Mouse (Mus musculus) forebrain, postnatal 0 days (tissue): ENCODE results near the gene Aadacl2. TPM values are rescaled to one million over a fixed set of nuclear protein-coding genes. Genes with fewer than 3 reads are reported as not detected.

ENCODE experiments used
- ATAC-seq: fragments of 200-750 bp; cut with Nextera tagmentation; 2 replicates; pipeline ENCODE4 v1.8.0; 2017; ENCODE audit warnings: mild to moderate bottlenecking, moderate library complexity
- DNase-seq: peaks from one replicate; pipeline ENCODE4 v3.0.0-alpha.2; 2015
- H3K27ac ChIP-seq: fragments of 300-500 bp; sonication (generic); 2 replicates; pipeline ENCODE4 v1.5.1; 2014; ENCODE audit warnings: low read depth, mild to moderate bottlenecking, antibody characterized with exemption, low read length, moderate library complexity, mixed read lengths
- H3K27me3 ChIP-seq: fragments of 300-500 bp; sonication (generic); 2 replicates; pipeline ENCODE4 v1.6.1; 2014; ENCODE audit warnings: mild to moderate bottlenecking, low read length, mixed read lengths; ENCODE audit not compliant: insufficient read depth
- H3K36me3 ChIP-seq: fragments of 300-500 bp; sonication (generic); 2 replicates; pipeline ENCODE4 v1.6.1; 2014; ENCODE audit warnings: mild to moderate bottlenecking, moderate library complexity; ENCODE audit not compliant: insufficient read depth
- H3K4me1 ChIP-seq: fragments of 300-500 bp; sonication (generic); 2 replicates; pipeline ENCODE4 v1.6.1; 2014; ENCODE audit warnings: antibody characterized with exemption; ENCODE audit not compliant: insufficient read depth
- H3K4me2 ChIP-seq: fragments of 300-500 bp; sonication (generic); 2 replicates; pipeline ENCODE4 v1.6.1; 2014; ENCODE audit warnings: low read depth, mild to moderate bottlenecking, moderate library complexity
- H3K4me3 ChIP-seq: fragments of 300-500 bp; sonication (generic); 2 replicates; pipeline ENCODE4 v1.5.1; 2014; ENCODE audit warnings: low read depth, low read length, mixed read lengths
- H3K9ac ChIP-seq: fragments of 300-500 bp; sonication (generic); 2 replicates; pipeline ENCODE4 v1.6.1; 2014; ENCODE audit warnings: mild to moderate bottlenecking
- H3K9me3 ChIP-seq: fragments of 300-500 bp; sonication (generic); 2 replicates; pipeline ENCODE4 v1.6.1; 2016; ENCODE audit warnings: low read length
- CTCF ChIP-seq: sonication (generic); IDR thresholded peaks from 2 replicates; pipeline ENCODE4 v1.5.1; 2016; ENCODE audit warnings: antibody characterized with exemption, control low read depth, low read depth
- WGBS: fragments of 180-500 bp; shearing (Covaris S2); extraction: QIAGEN DNeasy Blood & Tissue Kit; methylation state at CpG from one replicate; pipeline ENCODE4 v1.1.7; 2014; 5-methylcytosine and 5-hydroxymethylcytosine counted together
- polyA plus RNA-seq: library from polyadenylated mRNA; unstranded; fragments of >200 nt; fragmentation: Nextera tagmentation; extraction: Ambion mirVana; gene quantifications from 2 replicates; pipeline ENCODE4 v1.2.1, GENCODE M21; 2015
- total RNA-seq: library from RNA; depleted of rRNA; stranded (reverse); fragments of >200 nt; gene quantifications from 2 replicates; pipeline ENCODE4 v1.2.3, GENCODE M21; 2014; rRNA removed

The Aadacl2 gene
- total RNA-seq: not detected in 2 replicates
- polyA plus RNA-seq: not detected in 2 replicates

GRCm38 (mm10) chr3:60006443-60006842, at the start of gene Aadacl2:
Gene Aadacl2, plus strand, starts transcription at chr3:60006743.
- H3K4me2 ChIP-seq: no peak within 1 kb of the TSS
- TF ChIP-seq CTCF: no peak
- no peaks in the 10 kb centered on the region for H3K9me3 ChIP-seq
- ATAC-seq: no peak
- WGBS: 85% methylated on average over 1 of the region's 1 CpGs
- no peak for DNase-seq
- H3K27me3 ChIP-seq: no peaks in the 10 kb centered on the region
- no peak within 1 kb of the TSS for H3K9ac ChIP-seq
- no peak within 1 kb of the TSS for H3K4me3 ChIP-seq
- no peaks in the 10 kb centered on the region for H3K36me3 ChIP-seq
- no peaks in the 10 kb centered on the region for H3K4me1 ChIP-seq
- no peak within 1 kb of the TSS for H3K27ac ChIP-seq

GRCm38 (mm10) chr3:59970891-59971290, 35.7 kb upstream of the Aadacl2 start:
- H3K4me1 ChIP-seq: no peaks in the 10 kb centered on the region
- 78% methylated on average over 5 of the region's 5 CpGs for WGBS
- H3K9ac ChIP-seq: no peak overlapping the region
- H3K27ac ChIP-seq: no peak overlapping the region
- H3K4me2 ChIP-seq: no peak overlapping the region
- no peaks in the 10 kb centered on the region for H3K9me3 ChIP-seq
- no peaks in the 10 kb centered on the region for H3K27me3 ChIP-seq
- H3K36me3 ChIP-seq: no peaks in the 10 kb centered on the region
- no peak overlapping the region for H3K4me3 ChIP-seq
- no peak for DNase-seq
- TF ChIP-seq CTCF: no peak
- ATAC-seq: no peak

- H3K27ac ChIP-seq: no peak overlapping the region
- H3K4me3 ChIP-seq: no peak overlapping the region
- H3K9me3 ChIP-seq: no peaks in the 10 kb centered on the region
- TF ChIP-seq CTCF: no peak
- DNase-seq (no peak), ATAC-seq (no peak)
- H3K36me3 ChIP-seq: no peaks in the 10 kb centered on the region
- H3K4me2 ChIP-seq: no peak overlapping the region
- no peak overlapping the region for H3K9ac ChIP-seq
- H3K27me3 ChIP-seq: no peaks in the 10 kb centered on the region
- H3K4me1 ChIP-seq: no peaks in the 10 kb centered on the region
Measured at GRCm38 (mm10) chr3:59974591-59974990, 32.0 kb upstream of the Aadacl2 start.

- no peaks in the 10 kb centered on the region for H3K27me3 ChIP-seq
- H3K9me3 ChIP-seq: no peaks in the 10 kb centered on the region
- DNase-seq (no peak), ATAC-seq (no peak)
- no peak overlapping the region for H3K4me3 ChIP-seq
- H3K9ac ChIP-seq: no peak overlapping the region
- TF ChIP-seq CTCF: no peak
- no peaks in the 10 kb centered on the region for H3K36me3 ChIP-seq
- no peak overlapping the region for H3K27ac ChIP-seq
- no peak overlapping the region for H3K4me2 ChIP-seq
- H3K4me1 ChIP-seq: no peaks in the 10 kb centered on the region
Measured at GRCm38 (mm10) chr3:60003622-60004021, 2.9 kb upstream of the Aadacl2 start.

- H3K36me3 ChIP-seq: no peaks in the 10 kb centered on the region
- no peak within 1 kb of the TSS for H3K4me2 ChIP-seq
- H3K4me1 ChIP-seq: no peaks in the 10 kb centered on the region
- no peak for TF ChIP-seq CTCF
- 73% methylated on average over 1 of the region's 1 CpGs for WGBS
- ATAC-seq (no peak), DNase-seq (no peak)
- H3K27ac ChIP-seq: no peak within 1 kb of the TSS
- H3K27me3 ChIP-seq: no peaks in the 10 kb centered on the region
- H3K9me3 ChIP-seq: no peaks in the 10 kb centered on the region
- no peak within 1 kb of the TSS for H3K9ac ChIP-seq
- no peak within 1 kb of the TSS for H3K4me3 ChIP-seq
Measured at GRCm38 (mm10) chr3:60025417-60025816, 18.9 kb downstream of the Aadacl2 start, which contains the start of gene Aadac. Gene Aadac, plus strand, starts transcription at chr3:60025717.

GRCm38 (mm10) chr3:60031511-60031910, 25.0 kb downstream of the Aadacl2 start:
- Histone ChIP-seq H3K4me2 (no peak overlapping the region), H3K27me3 (no peaks in the 10 kb centered on the region), H3K27ac (no peak overlapping the region), H3K36me3 (no peaks in the 10 kb centered on the region), H3K4me1 (no peaks in the 10 kb centered on the region), H3K4me3 (no peak overlapping the region), H3K9me3 (no peaks in the 10 kb centered on the region), H3K9ac (no peak overlapping the region)
- ATAC-seq: no peak
- DNase-seq: no peak
- WGBS: 83% methylated on average over 4 of the region's 4 CpGs
- no peak for TF ChIP-seq CTCF

- DNase-seq (no peak), ATAC-seq (no peak)
- Histone ChIP-seq H3K9me3 (no peaks in the 10 kb centered on the region), H3K36me3 (no peaks in the 10 kb centered on the region), H3K9ac (no peak overlapping the region), H3K4me2 (no peak overlapping the region), H3K4me3 (no peak overlapping the region), H3K27me3 (no peaks in the 10 kb centered on the region), H3K27ac (no peak overlapping the region), H3K4me1 (no peaks in the 10 kb centered on the region)
- no peak for TF ChIP-seq CTCF
- WGBS: 87% methylated on average over 3 of the region's 3 CpGs
Measured at GRCm38 (mm10) chr3:60046221-60046913, 39.8 kb downstream of the Aadacl2 start.
